Mouse (Mus musculus): ENCODE measurements around the gene Tpst1.

GRCm38 (mm10) chr5:130063760-130064159, 9.4 kb upstream of the Tpst1 start:
- no peak for TF ChIP-seq CTCF (IDR thresholded peaks at IDR 0.05; ENCODE audit: extremely low read depth, insufficient read depth, low read length)
- no peak for TF ChIP-seq POLR2A (IDR thresholded peaks at IDR 0.05; ENCODE audit: extremely low read depth, insufficient read depth, low read length)

All from cortical plate, adult 2 months (tissue).